Mouse (Mus musculus): ENCODE results near the gene Zfp978. TPM values are rescaled to one million over a fixed set of nuclear protein-coding genes. Genes with fewer than 3 reads are reported as not detected.
A peak's percentile ranks its signal among the peaks of the same experiment; 100 is the strongest.
"Not testable (repeated sequence)": the region's sequence is repeated elsewhere in the genome, so short reads cannot be mapped to it uniquely, and the experiment has no call there.

Gene Zfp978
- 0.16 TPM in 1 of 2 replicates, not detected in the other for polyA plus RNA-seq (2015; fragmentation: Nextera tagmentation; extraction: Ambion mirVana)

DNA sequence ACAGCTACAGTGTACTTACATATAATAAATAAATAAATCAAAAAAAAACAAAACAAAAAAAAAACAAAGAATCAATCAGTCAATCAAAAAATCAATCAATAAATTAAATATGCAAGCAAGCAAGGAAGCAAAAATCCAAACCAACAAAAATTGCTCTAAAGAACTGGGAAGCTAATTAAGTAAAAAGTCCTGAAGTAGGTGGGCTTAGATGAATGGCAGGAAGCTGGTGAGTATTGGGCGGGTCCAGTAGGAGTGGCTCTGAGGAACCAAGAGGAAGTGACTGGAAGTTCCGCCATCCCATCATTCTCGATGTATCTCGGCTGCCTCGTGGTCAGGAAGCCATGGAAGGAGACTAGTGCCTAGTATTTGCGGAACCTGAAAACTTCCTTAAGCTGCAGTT is at the start of gene Zfp978:
Gene Zfp978, plus strand, starts transcription at position 301 of the 400 bp plus-strand sequence.
- not testable (repeated sequence) for ATAC-seq (ENCODE audit: insufficient read depth); H3K27me3 ChIP-seq; H3K4me2 ChIP-seq; H3K9ac ChIP-seq; H3K36me3 ChIP-seq (replicated peaks); H3K9me3 ChIP-seq (replicated peaks); H3K4me3 ChIP-seq (replicated peaks); H3K4me1 ChIP-seq (replicated peaks); H3K27ac ChIP-seq (replicated peaks)
- WGBS (ENCODE audit: insufficient replicate concordance): no CpG with 5 or more reads among the region's 6 CpGs

DNA sequence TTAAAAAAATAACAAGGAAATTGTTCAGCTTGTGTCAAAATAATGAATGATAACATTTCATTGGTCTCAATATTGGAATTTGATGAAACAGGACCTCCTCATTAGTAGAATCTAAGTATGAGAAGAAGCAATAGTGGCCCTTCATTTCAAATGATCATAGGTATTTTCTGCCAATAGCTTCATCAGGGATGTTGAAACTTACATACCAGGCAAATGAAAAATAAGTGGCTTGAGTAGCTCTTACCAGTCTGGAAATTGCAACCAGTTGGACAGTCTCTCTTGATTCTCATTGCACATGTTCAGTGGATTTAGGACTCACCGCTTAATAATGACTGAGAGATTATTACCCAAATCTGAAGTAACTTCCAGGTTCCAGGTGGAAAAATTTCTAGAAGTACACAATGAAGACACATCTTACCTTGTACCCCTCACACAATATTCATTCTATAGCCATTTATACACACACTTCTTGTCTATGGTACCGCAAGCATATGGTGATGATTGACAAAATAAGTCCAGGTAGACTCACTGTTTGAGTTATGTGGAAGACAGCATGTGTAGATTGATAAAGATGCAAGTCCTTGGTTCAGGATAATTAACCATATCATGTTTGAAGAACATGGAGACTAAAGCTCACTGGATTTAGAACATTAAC is 25.9 kb upstream of the Zfp978 start:
- H3K4me2 ChIP-seq; H3K9ac ChIP-seq; H3K36me3 ChIP-seq (replicated peaks); H3K27ac ChIP-seq (replicated peaks); H3K4me1 ChIP-seq (replicated peaks); H3K4me3 ChIP-seq (replicated peaks); H3K27me3 ChIP-seq: not testable (repeated sequence)
- H3K9me3 ChIP-seq (replicated peaks): peaks cover 35% of the 10 kb centered on the region
- 70% methylated on average over 2 of the region's 2 CpGs for WGBS (ENCODE audit: insufficient replicate concordance)
- ATAC-seq (ENCODE audit: insufficient read depth): peak; percentile 30; the same call in 1 of the 2 replicates

DNA sequence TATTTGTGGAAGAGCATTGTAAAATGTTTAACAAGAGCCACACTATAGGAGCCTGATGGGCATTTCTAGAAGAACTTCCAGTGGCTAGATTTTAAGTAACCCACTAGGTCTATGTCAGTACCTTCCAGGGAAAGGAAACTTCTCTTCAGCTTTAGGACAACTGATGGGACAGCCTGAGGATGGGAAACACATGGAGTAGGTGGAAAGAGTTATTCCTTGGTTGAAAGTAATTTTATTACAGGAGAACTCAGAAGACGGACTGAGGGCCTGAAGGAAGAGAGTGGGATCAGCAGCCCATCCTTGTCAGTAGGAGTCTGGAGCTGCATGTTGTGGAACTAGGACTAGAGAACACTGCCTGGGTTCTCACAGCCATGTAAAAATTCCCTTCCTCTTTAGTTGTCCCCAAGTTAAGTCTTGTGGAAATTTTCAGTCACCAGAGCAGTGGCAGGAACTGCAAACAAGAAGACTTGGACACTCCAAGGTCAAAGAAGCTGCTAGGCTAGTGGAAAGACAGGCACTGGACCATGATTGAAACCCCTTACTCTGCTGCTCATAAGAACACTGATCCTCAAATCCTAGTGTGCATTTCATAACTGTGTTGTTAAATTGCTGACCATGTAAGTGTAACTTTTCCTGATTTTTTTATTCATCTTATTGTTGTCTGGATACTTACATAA is 25.3 kb upstream of the Zfp978 start:
- H3K4me1 ChIP-seq (replicated peaks); H3K9ac ChIP-seq; H3K27ac ChIP-seq (replicated peaks); H3K4me2 ChIP-seq; H3K4me3 ChIP-seq (replicated peaks); H3K36me3 ChIP-seq (replicated peaks); H3K27me3 ChIP-seq: not testable (repeated sequence)
- 22% methylated on average over 1 of the region's 1 CpGs for WGBS (ENCODE audit: insufficient replicate concordance)
- ATAC-seq (ENCODE audit: insufficient read depth): peak; percentile 34; the same call in 1 of the 2 replicates
- peaks cover 37% of the 10 kb centered on the region for H3K9me3 ChIP-seq (replicated peaks)

DNA sequence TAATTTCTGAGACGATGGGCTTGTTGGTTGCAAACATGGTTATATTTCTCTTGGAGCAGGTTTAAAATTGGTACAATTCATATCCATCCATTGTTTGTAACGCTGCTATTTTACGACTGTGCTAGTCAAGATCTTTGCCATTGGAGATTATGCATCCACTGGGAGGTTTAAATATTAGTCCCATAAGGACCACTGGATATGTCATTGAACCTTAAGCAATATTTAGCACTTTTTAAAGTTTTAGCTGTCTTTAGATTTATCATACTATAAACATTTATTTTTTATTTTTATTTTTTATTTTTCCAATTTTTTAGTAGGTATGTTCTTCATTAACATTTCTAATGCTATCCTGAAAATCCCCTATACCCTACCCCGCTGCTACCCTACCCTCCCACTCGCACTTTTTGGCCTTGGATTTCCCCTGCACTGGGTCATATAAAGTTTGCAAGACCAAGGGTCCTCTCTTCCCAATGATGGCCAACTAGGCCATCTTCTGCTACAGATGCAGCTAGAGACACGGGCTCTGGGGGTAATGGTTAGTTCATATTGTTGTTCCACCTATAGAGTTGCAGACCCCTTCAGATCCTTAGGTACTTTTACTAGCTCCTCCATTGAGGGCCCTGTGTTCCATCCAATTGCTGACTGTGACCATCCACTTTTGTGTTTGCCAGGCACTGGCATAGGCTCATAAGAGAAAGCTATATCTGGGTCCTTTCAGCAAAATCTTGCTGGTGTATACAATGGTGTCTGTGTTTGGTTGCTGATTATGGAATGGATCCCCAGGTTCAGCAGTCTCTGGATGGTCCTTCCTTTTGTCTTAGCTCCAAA is 24.5 kb upstream of the Zfp978 start:
- H3K27me3 ChIP-seq; H3K4me2 ChIP-seq; H3K27ac ChIP-seq (replicated peaks); H3K4me1 ChIP-seq (replicated peaks); H3K36me3 ChIP-seq (replicated peaks); H3K9ac ChIP-seq; H3K4me3 ChIP-seq (replicated peaks): not testable (repeated sequence)
- ATAC-seq (ENCODE audit: insufficient read depth): peak; percentile 48
- peaks cover 37% of the 10 kb centered on the region for H3K9me3 ChIP-seq (replicated peaks)
- WGBS (ENCODE audit: insufficient replicate concordance): 44% methylated on average over 6 of the region's 6 CpGs

DNA sequence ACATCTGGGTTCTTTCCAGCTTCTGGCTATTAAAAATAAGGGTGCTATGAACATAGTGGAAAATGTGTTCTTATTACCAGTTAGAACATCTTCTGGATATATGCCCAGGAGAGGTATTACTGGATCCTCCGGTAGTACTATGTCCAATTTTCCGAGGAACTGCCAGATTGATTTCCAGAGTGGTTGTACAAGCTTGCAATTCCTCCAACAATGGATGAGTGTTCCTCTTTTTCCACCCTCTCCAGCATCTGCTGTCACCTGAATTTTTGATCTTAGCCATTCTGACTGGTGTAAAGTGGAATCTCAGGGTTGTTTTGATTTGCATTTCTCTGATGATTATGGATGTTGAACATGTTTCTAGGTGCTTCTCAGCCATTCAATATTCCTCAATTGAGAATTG is 23.6 kb upstream of the Zfp978 start:
- not testable (repeated sequence) for H3K4me2 ChIP-seq; H3K4me3 ChIP-seq (replicated peaks); H3K27me3 ChIP-seq; H3K27ac ChIP-seq (replicated peaks); H3K9ac ChIP-seq; H3K4me1 ChIP-seq (replicated peaks); H3K36me3 ChIP-seq (replicated peaks); ATAC-seq (ENCODE audit: insufficient read depth)
- H3K9me3 ChIP-seq (replicated peaks): peaks cover 37% of the 10 kb centered on the region
- WGBS (ENCODE audit: insufficient replicate concordance): 68% methylated on average over 2 of the region's 2 CpGs

DNA sequence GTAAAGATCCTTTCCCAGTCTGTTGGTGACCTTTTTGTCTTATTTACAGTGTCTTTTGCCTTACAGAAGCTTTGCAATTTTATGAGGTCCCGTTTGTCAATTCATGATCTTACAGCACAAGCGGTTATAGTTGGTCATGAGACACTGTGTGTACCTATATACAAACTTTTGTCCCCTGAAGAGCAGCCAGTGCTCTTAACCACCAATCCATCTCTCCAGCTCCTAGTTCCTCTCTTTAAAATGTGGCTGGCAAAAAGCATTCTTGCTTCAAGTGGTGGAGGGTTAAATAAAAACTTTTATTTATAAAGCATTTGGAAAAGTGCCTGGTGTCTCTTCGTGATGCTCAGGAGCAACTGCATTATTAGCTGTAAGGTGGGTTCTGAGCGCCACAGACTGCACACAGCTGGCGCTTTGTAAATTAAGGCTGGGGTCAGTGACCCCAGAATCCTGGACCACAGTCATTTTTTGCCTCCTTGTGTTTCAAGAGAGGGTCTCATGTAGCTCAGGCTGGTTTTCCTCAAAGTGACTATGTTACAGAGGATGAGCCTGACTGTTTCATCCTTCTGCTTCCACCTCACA is 23.0 kb upstream of the Zfp978 start:
- no peak for ATAC-seq (ENCODE audit: insufficient read depth)
- WGBS (ENCODE audit: insufficient replicate concordance): 47% methylated on average over 5 of the region's 5 CpGs
- no peak overlapping the region for H3K4me3 ChIP-seq (replicated peaks)

DNA sequence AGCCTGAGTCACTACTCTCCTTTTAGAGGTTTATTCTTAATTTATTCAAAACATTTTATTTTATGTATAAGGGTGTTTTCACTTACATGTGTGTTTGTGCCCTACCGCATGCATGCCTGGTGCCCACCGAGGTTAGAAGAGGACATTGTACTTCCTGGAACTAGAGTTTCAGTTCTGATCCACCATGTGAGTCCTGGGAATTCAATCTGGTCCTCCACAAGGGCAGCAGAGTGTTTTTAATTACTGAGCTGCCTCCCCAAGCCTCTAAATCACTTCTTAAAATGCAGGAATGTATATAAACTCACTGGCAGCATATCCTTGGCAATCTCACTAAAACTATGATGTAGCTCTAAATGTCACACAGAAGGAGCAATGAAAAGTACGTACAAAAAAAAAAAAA is 22.4 kb upstream of the Zfp978 start:
- 63% methylated on average over 3 of the region's 3 CpGs for WGBS (ENCODE audit: insufficient replicate concordance)
- peaks cover 45% of the 10 kb centered on the region for H3K9me3 ChIP-seq (replicated peaks)
- not testable (repeated sequence) for ATAC-seq (ENCODE audit: insufficient read depth)

More for the DNA sequence above, 23.0 kb upstream of the Zfp978 start:
- H3K27me3 ChIP-seq: no peaks in the 10 kb centered on the region
- peaks cover 39% of the 10 kb centered on the region for H3K9me3 ChIP-seq (replicated peaks)
- H3K4me2 ChIP-seq: no peak overlapping the region
- no peaks in the 10 kb centered on the region for H3K36me3 ChIP-seq (replicated peaks)
- H3K9ac ChIP-seq: no peak overlapping the region
- H3K27ac ChIP-seq (replicated peaks): no peak overlapping the region
- H3K4me1 ChIP-seq (replicated peaks): no peaks in the 10 kb centered on the region

DNA sequence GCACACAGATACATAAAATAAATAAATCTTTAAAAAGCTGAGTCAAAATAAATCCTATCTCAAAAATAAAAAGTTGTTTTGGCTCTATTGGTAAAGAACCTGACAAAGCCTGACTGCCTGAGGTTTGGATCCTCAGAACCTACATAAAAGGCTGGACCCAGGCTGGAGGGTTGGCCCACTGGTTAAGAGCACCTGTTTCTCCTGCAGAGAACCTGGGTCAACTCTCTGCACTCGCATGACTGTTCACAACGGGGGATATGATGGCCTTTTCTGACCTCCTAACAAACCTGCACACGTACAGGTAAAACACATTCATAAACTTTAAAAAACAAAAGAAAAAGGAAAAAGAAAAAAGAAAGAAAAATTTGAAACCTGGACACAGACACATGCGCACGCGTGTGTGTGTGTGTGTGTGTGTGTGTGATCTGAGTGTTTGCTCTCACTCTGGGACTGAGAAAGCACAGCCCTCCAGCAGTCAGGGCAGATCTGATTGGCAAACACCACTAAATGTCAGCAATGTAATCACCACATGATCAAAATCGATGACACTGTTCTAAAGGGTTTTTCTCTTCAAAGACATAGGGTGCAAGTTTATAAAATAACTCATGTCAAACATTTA is 21.4 kb upstream of the Zfp978 start:
- not testable (repeated sequence) for H3K4me1 ChIP-seq (replicated peaks); H3K9ac ChIP-seq; ATAC-seq (ENCODE audit: insufficient read depth); H3K4me3 ChIP-seq (replicated peaks); H3K27ac ChIP-seq (replicated peaks); H3K27me3 ChIP-seq; H3K4me2 ChIP-seq; H3K36me3 ChIP-seq (replicated peaks)
- 57% methylated on average over 7 of the region's 7 CpGs for WGBS (ENCODE audit: insufficient replicate concordance)
- peaks cover 46% of the 10 kb centered on the region for H3K9me3 ChIP-seq (replicated peaks)

More for the DNA sequence above, 22.4 kb upstream of the Zfp978 start:
- H3K4me1 ChIP-seq (replicated peaks); H3K9ac ChIP-seq; H3K27ac ChIP-seq (replicated peaks); H3K4me3 ChIP-seq (replicated peaks); H3K4me2 ChIP-seq; H3K36me3 ChIP-seq (replicated peaks); H3K27me3 ChIP-seq: not testable (repeated sequence)

DNA sequence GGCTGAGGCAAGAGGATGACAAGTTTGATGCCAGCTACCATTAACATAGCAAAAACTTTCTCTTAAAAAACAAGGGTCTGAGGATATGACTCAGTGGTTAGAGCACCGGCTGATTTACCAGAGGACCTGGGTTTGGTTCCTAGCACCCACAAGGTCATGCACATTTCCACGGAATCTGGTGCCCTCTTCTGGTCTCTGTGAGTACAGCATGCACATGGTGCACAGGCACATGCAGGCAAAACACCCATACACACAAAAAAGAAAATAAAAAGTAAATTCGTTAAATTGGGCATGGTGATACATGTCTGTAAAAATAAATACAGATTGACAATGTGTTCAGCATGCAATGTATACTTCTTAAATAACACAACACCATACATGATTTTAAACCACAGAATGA is 20.9 kb upstream of the Zfp978 start:
- not testable (repeated sequence) for H3K27me3 ChIP-seq; ATAC-seq (ENCODE audit: insufficient read depth); H3K9ac ChIP-seq; H3K27ac ChIP-seq (replicated peaks); H3K36me3 ChIP-seq (replicated peaks); H3K4me2 ChIP-seq; H3K4me3 ChIP-seq (replicated peaks); H3K4me1 ChIP-seq (replicated peaks)
- WGBS (ENCODE audit: insufficient replicate concordance): 46% methylated on average over 3 of the region's 3 CpGs
- H3K9me3 ChIP-seq (replicated peaks): peaks cover 43% of the 10 kb centered on the region

DNA sequence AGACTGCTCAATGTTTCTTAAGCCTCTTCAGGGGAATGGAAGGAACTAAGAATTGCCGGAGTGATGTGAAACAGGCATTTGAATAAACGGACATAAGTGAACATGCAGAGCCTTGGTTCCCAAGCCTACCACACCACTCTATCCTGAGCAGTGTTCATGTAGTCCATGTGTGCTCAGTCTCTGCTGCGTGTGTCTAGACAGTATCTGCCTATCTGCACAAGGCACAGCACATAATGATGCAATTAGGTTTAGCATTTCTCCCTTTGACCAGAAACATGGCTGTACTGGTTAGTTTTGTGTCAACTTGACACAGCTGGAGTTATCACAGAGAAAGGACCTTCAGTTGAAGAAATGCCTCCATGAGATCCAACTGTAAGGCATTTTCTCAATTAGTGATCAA is 20.2 kb upstream of the Zfp978 start:
- H3K4me3 ChIP-seq (replicated peaks); H3K36me3 ChIP-seq (replicated peaks); H3K9ac ChIP-seq; H3K4me1 ChIP-seq (replicated peaks); H3K4me2 ChIP-seq; H3K27me3 ChIP-seq; ATAC-seq (ENCODE audit: insufficient read depth); H3K27ac ChIP-seq (replicated peaks): not testable (repeated sequence)
- 65% methylated on average over 3 of the region's 3 CpGs for WGBS (ENCODE audit: insufficient replicate concordance)
- H3K9me3 ChIP-seq (replicated peaks): peaks cover 36% of the 10 kb centered on the region

Data from liver, embryonic 15.5 days (tissue).